14 mouse cellular contexts compared by ENCODE assay signal in genomic region chr12:83848595-83849231, GRCm38 (mm10).
A peak's percentile ranks its signal among the peaks of the same experiment; 100 is the strongest.
DNase-seq lines count a peak whose midpoint lies in the region; ATAC-seq and TF ChIP-seq lines count a peak whose summit lies in the region.
"Had no signal": no experiment of that assay in that cellular context is flagged by ENCODE, and none has a peak within 500 bp of the region (broad histone marks: within the 10 kb centered on the region; RNA-seq: fewer than 3 reads in every experiment).

No protein-coding gene starts in this region.

- DNase-seq in liver, postnatal 0 days = no peak
- no peak for DNase-seq in liver
- no peak for DNase-seq in B cell, adult 2 months
- DNase-seq in adrenal gland, adult (ENCODE audit: inconsistent age in 2 of 2, low spot score in 1 of 2) = no peak
- DNase-seq: cerebellum, postnatal 14 days; layer of hippocampus, adult 9-11 months; thymus, adult 18-20 months had no signal

- no peaks in the 10 kb centered on the region for H3K27me3 ChIP-seq in liver, postnatal 0 days (ENCODE audit: insufficient read depth, low read length)
- H3K27me3 ChIP-seq in myocyte (ENCODE audit: control insufficient read depth, insufficient read depth, insufficient read length) = no peaks in the 10 kb centered on the region
- H3K27me3 ChIP-seq: embryonic facial prominence, embryonic 13.5 days; forebrain, embryonic 12.5 days; neural tube, embryonic 13.5 days had no signal

- ATAC-seq in liver, postnatal 0 days = peak; percentile 36; the same call in 1 of the 2 replicates
- peak; percentile 90 for ATAC-seq in granulocyte monocyte progenitor cell, adult 5-6 weeks (replicated peaks; ENCODE audit: poor library complexity, severe bottlenecking)

- H3K4me1 ChIP-seq in liver, postnatal 0 days (ENCODE audit: insufficient read depth) = no peaks in the 10 kb centered on the region
- peaks cover 27% of the 10 kb centered on the region for H3K4me1 ChIP-seq in bone marrow macrophage, adult 2 months (ENCODE audit: control insufficient read depth, insufficient read depth, low read length)
- H3K4me1 ChIP-seq: embryonic facial prominence, embryonic 13.5 days; forebrain, embryonic 12.5 days; neural tube, embryonic 13.5 days had no signal

- TF ChIP-seq EP300 in liver, postnatal 0 days (IDR thresholded peaks at IDR 0.05; ENCODE audit: low read depth) = no peak

- peaks cover 6% of the 10 kb centered on the region; the same call in 1 of the 2 replicates for H3K36me3 ChIP-seq in liver, postnatal 0 days (replicated peaks; ENCODE audit: insufficient read depth, low read length)
- no peaks in the 10 kb centered on the region for H3K36me3 ChIP-seq in myocyte (ENCODE audit: control insufficient read depth, insufficient read depth)
- H3K36me3 ChIP-seq: embryonic facial prominence, embryonic 13.5 days; forebrain, embryonic 12.5 days; neural tube, embryonic 13.5 days had no signal

- no peak overlapping the region for H3K4me2 ChIP-seq in liver, postnatal 0 days (ENCODE audit: low read depth, low read length)
- no peak overlapping the region for H3K4me2 ChIP-seq in myocyte (ENCODE audit: low read depth)
- H3K4me2 ChIP-seq: embryonic facial prominence, embryonic 13.5 days; forebrain, embryonic 12.5 days; heart, embryonic 11.5 days; neural tube, embryonic 13.5 days had no signal

- no peak overlapping the region for H3K9ac ChIP-seq in liver, postnatal 0 days (replicated peaks)
- H3K9ac ChIP-seq: embryonic facial prominence, embryonic 13.5 days; forebrain, embryonic 12.5 days; neural tube, embryonic 13.5 days had no signal

- no peak for TF ChIP-seq CTCF in liver, postnatal 0 days (IDR thresholded peaks at IDR 0.05; ENCODE audit: low read depth)
- no peak for TF ChIP-seq CTCF in bone marrow macrophage, adult 2 months (IDR thresholded peaks at IDR 0.05; ENCODE audit: low read depth, low read length)

- no peak overlapping the region for H3K27ac ChIP-seq in liver, postnatal 0 days (ENCODE audit: low read depth)
- H3K27ac ChIP-seq in bone marrow macrophage, adult 2 months (ENCODE audit: insufficient read depth, low read depth, low read length) = 0 out of 2 replicates have a peak overlapping the region, but pooled peaks have one; percentile 2
- H3K27ac ChIP-seq: embryonic facial prominence, embryonic 13.5 days; forebrain, embryonic 12.5 days; neural tube, embryonic 13.5 days had no signal

- no peaks in the 10 kb centered on the region for H3K9me3 ChIP-seq in liver, postnatal 0 days (ENCODE audit: low read length)
- H3K9me3 ChIP-seq: embryonic facial prominence, embryonic 13.5 days; forebrain, embryonic 12.5 days; neural tube, embryonic 13.5 days had no signal

- no peak overlapping the region for H3K4me3 ChIP-seq in liver, postnatal 0 days (ENCODE audit: low read depth, low read length)
- H3K4me3 ChIP-seq in bone marrow macrophage, adult 2 months (ENCODE audit: insufficient read depth, low read length) = no peak overlapping the region
- H3K4me3 ChIP-seq in myocyte = no peak overlapping the region
- H3K4me3 ChIP-seq: embryonic facial prominence, embryonic 13.5 days; forebrain, embryonic 12.5 days; neural tube, embryonic 13.5 days had no signal

- no peak for TF ChIP-seq POLR2A in bone marrow macrophage, adult 2 months (IDR thresholded peaks at IDR 0.05; ENCODE audit: borderline replicate concordance, low read depth, low read length)
- TF ChIP-seq POLR2A in myocyte (IDR thresholded peaks at IDR 0.05; ENCODE audit: insufficient read length, low read depth) = no peak

- 79% methylated on average over 1 of the region's 1 CpGs for WGBS in liver, postnatal 0 days (ENCODE audit: insufficient replicate concordance)

- no peak overlapping the region for H3ac ChIP-seq in myocyte (ENCODE audit: control insufficient read depth, insufficient read length)

- H3K79me2 ChIP-seq in myocyte (ENCODE audit: control insufficient read depth, insufficient read depth) = no peaks in the 10 kb centered on the region

TF ChIP-seq in myocyte, 11 proteins besides CTCF, POLR2A, EP300 and RAD21:
- no peak for TF ChIP-seq MAX (IDR thresholded peaks at IDR 0.05; ENCODE audit: low read depth)
- TF ChIP-seq POLR2AphosphoS2 (IDR thresholded peaks at IDR 0.05; ENCODE audit: insufficient read length, low read depth) = no peak
- peak; percentile 98 to 100 (median 100) for TF ChIP-seq MYOD1 (IDR thresholded peaks at IDR 0.05; ENCODE audit: control insufficient read depth in 1 of 3, insufficient read length in 2 of 3, low read depth in 2 of 3)
- TF ChIP-seq USF1 (IDR thresholded peaks at IDR 0.05; ENCODE audit: low read depth) = no peak
- TF ChIP-seq REST (IDR thresholded peaks at IDR 0.05; ENCODE audit: insufficient read depth, insufficient read length) = no peak
- TF ChIP-seq E2F4 (IDR thresholded peaks at IDR 0.05; ENCODE audit: insufficient read depth) = no peak
- TF ChIP-seq CEBPB (IDR thresholded peaks at IDR 0.05; ENCODE audit: insufficient read depth, poor library complexity, severe bottlenecking) = peak; percentile 76
- TF ChIP-seq SRF (IDR thresholded peaks at IDR 0.05; ENCODE audit: control insufficient read depth, insufficient read length, low read depth) = no peak
- peak; percentile 97 to 100 (median 99) for TF ChIP-seq MYOG (IDR thresholded peaks at IDR 0.05; ENCODE audit: control insufficient read depth in 1 of 3, insufficient read depth in 1 of 3, insufficient read length in 2 of 3, low read depth in 2 of 3)
- TF ChIP-seq TCF12 (IDR thresholded peaks at IDR 0.05; ENCODE audit: insufficient read depth, poor library complexity, severe bottlenecking) = peak; percentile 99
- TF ChIP-seq TCF3 (IDR thresholded peaks at IDR 0.05; ENCODE audit: insufficient read length, low read depth) = peak; percentile 99
